Mouse (Mus musculus) liver, postnatal 0 days (tissue): Measurements from ENCODE around the gene Tank.

ENCODE experiments used
- CTCF ChIP-seq: sonication (generic); IDR thresholded peaks from 2 replicates; pipeline ENCODE4 v1.5.1; 2016; ENCODE audit warnings: antibody characterized with exemption, low read depth
- EP300 ChIP-seq: IDR thresholded peaks from 2 replicates; pipeline ENCODE4 v1.6.1; 2016; ENCODE audit warnings: antibody characterized with exemption, low read depth, mild to moderate bottlenecking

GRCm38 (mm10) chr2:61580555-61581080 lies 2.2 kb downstream of the Tank start:
- TF ChIP-seq EP300 = no peak
- no peak for TF ChIP-seq CTCF
